Mouse (Mus musculus) limb, embryonic 14.5 days (tissue): ENCODE measurements around the gene Aqp9. TPM values are rescaled to one million over a fixed set of nuclear protein-coding genes. Genes with fewer than 3 reads are reported as not detected.

ENCODE experiments used
- ATAC-seq: fragments of 200-750 bp; cut with Nextera tagmentation; 2 replicates; pipeline ENCODE4 v1.8.0; 2017; ENCODE audit warnings: low read depth, moderate number of reproducible peaks, moderate TSS enrichment; ENCODE audit not compliant: low FRiP score
- DNase-seq: peaks from one replicate; pipeline ENCODE4 v3.0.0-alpha.2; 2015; ENCODE audit warnings: low spot score
- H3K27ac ChIP-seq: fragments of 300-500 bp; sonication (generic); replicated peaks from 2 replicates; pipeline ENCODE4 v1.5.1; 2014; ENCODE audit warnings: low read depth, mild to moderate bottlenecking, low read length, moderate library complexity, mixed read lengths
- H3K27me3 ChIP-seq: fragments of 300-500 bp; sonication (generic); 2 replicates; pipeline ENCODE4 v1.6.1; 2014; ENCODE audit warnings: low read length, mixed read lengths; ENCODE audit not compliant: control insufficient read depth, insufficient read depth
- H3K36me3 ChIP-seq: fragments of 300-500 bp; sonication (generic); 2 replicates; pipeline ENCODE4 v1.6.1; 2014; ENCODE audit warnings: mild to moderate bottlenecking, low read length, moderate library complexity, mixed read lengths; ENCODE audit not compliant: control insufficient read depth, insufficient read depth
- H3K4me1 ChIP-seq: fragments of 300-500 bp; sonication (generic); 2 replicates; pipeline ENCODE4 v1.6.1; 2014; ENCODE audit warnings: antibody characterized with exemption, low read length, mixed read lengths; ENCODE audit not compliant: control insufficient read depth, insufficient read depth
- H3K4me2 ChIP-seq: fragments of 300-500 bp; sonication (generic); replicated peaks from 2 replicates; pipeline ENCODE4 v1.6.1; 2014; ENCODE audit warnings: low read depth, mild to moderate bottlenecking, low read length, moderate library complexity; ENCODE audit not compliant: severe bottlenecking
- H3K4me3 ChIP-seq: fragments of 300-500 bp; sonication (generic); replicated peaks from 2 replicates; pipeline ENCODE4 v1.5.1; 2014; ENCODE audit warnings: low read length
- H3K9ac ChIP-seq: fragments of 300-500 bp; sonication (generic); 2 replicates; pipeline ENCODE4 v1.6.1; 2014; ENCODE audit warnings: mild to moderate bottlenecking, low read depth, low read length, moderate library complexity; ENCODE audit not compliant: severe bottlenecking
- H3K9me3 ChIP-seq: fragments of 300-500 bp; sonication (generic); 2 replicates; pipeline ENCODE4 v1.6.1; 2016; ENCODE audit warnings: low read length; ENCODE audit not compliant: control insufficient read depth
- POLR2A ChIP-seq: fragments of 200-500 bp; IDR thresholded peaks from 2 replicates; pipeline ENCODE4 v1.8.0; 2012; ENCODE audit warnings: inconsistent platforms, mild to moderate bottlenecking, moderate library complexity, borderline replicate concordance; ENCODE audit not compliant: insufficient read depth, insufficient read length; ENCODE audit errors: extremely low read depth
- WGBS: fragments of 180-500 bp; shearing (Covaris S2); extraction: QIAGEN DNeasy Blood & Tissue Kit; methylation state at CpG from one replicate; pipeline ENCODE4 v1.1.7; 2014; 5-methylcytosine and 5-hydroxymethylcytosine counted together
- polyA plus RNA-seq, 2 experiments: library from polyadenylated mRNA; depleted of rRNA in 1 of 2; stranded (reverse) in 1 of 2; unstranded in 1 of 2; fragments of >200 nt; fragmentation: Nextera tagmentation in 1 of 2; extraction: Ambion mirVana in 1 of 2; gene quantifications; 2 replicates each; pipeline versions ENCODE4 v1.2.1 to v1.2.3; 2012 to 2014

Aqp9 gene
- polyA plus RNA-seq, 2 experiments, result 0.49 to 1.1 TPM

DNA sequence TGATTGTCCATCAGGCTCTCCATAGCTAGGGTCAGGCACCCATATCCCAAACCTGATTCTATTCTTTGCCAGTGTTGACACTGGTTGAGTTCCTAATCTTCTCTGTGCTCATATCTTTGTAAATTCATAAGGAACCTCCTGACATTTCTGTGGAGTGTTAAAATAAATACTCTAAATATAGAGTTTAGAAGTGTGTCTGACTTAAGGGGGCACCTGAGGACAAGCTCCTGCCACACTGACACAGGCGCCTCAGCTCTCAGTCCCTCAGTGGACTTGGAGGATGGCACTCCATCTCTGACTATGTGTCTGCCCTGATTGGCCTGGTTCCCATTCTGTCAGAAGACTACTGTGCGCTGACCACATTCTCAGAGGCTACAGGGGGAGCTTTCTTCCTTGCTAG, 97.9 kb downstream of the Aqp9 start:
- Histone ChIP-seq H3K27ac (no peak overlapping the region), H3K36me3 (no peaks in the 10 kb centered on the region), H3K4me2 (no peak overlapping the region), H3K4me1 (no peaks in the 10 kb centered on the region), H3K9ac (no peak overlapping the region), H3K4me3 (no peak overlapping the region), H3K9me3 (no peaks in the 10 kb centered on the region), H3K27me3 (no peaks in the 10 kb centered on the region)
- no peak for TF ChIP-seq POLR2A
- ATAC-seq, result no peak
- 77% methylated on average over 2 of the region's 2 CpGs for WGBS
- DNase-seq, result no peak

DNA sequence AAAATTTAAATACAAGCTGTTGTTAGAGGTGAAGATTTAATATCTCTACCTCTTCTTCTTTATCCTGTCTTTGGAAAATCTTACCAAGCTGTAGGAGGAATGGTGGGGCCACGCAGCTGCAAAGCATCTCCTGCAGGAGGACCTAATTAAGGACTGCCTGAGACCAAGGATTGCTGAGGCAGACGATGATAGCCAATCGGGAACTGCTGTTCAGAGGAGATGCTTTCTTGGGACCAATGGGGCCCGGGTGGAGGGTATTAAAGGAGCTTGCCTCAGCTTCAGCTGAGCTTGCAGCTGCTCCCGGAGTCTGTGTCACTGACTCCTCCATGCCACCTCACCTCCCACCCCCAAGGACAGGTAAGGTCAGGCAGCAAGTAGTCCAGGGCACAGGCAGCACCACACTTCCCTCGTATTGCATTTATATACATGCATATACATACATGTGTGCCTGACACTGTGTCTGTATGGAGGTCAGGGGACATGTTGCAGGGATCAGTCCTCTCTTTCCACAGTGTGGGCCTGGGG, 99.6 kb downstream of the Aqp9 start:
- H3K4me2 ChIP-seq, result no peak overlapping the region
- DNase-seq (no peak), ATAC-seq (no peak)
- WGBS, result 21% methylated on average over 6 of the region's 6 CpGs
- no peak overlapping the region for H3K27ac ChIP-seq
- H3K36me3 ChIP-seq, result no peaks in the 10 kb centered on the region
- H3K4me3 ChIP-seq, result no peak overlapping the region
- no peaks in the 10 kb centered on the region for H3K9me3 ChIP-seq
- no peak for TF ChIP-seq POLR2A
- H3K27me3 ChIP-seq, result no peaks in the 10 kb centered on the region
- no peaks in the 10 kb centered on the region for H3K4me1 ChIP-seq
- no peak overlapping the region for H3K9ac ChIP-seq

DNA sequence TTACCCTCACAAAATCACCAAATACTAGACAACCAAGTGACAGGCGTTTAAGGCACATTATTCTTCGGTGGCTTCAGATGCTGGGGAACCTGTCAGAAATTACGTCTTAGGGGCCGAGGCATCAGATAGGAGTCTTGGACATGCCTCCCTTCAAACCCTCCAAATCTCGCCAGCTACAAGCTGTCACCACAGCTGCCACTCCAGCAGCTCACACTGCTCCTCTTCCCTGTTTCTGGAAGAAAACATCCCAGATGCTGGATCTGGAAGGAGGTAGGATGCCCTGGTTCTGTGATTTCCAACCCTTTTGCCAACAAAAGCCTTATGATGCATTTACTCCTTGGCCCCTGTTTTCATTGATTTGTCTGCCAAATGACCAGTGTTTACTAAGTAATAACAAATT, 101.3 kb downstream of the Aqp9 start:
- no peak overlapping the region for H3K27ac ChIP-seq
- no peaks in the 10 kb centered on the region for H3K36me3 ChIP-seq
- H3K9ac ChIP-seq, result no peak overlapping the region
- no peak overlapping the region for H3K4me2 ChIP-seq
- H3K9me3 ChIP-seq, result no peaks in the 10 kb centered on the region
- DNase-seq, result no peak
- ATAC-seq, result no peak
- no peaks in the 10 kb centered on the region for H3K4me1 ChIP-seq
- no peak overlapping the region for H3K4me3 ChIP-seq
- no peaks in the 10 kb centered on the region for H3K27me3 ChIP-seq
- TF ChIP-seq POLR2A, result no peak
- WGBS, result 78% methylated on average over 5 of the region's 5 CpGs

DNA sequence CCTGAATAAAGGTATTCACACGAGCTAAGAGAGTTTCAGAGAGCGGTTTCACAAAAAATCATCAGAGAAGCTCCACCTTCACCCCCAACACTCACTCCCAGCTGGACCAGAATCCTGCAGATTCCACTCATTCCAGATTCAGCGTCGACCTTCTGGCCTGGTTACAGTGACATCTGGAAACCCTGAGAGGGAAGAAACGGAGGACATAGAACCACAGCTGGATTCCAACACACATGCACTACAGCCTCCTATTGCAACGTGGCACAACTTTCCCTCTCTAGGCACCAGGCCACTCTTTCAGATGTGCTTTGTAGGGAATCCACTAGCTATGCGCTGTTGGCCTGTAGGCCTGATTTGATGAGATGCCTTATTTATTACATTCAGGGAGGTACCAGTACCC, 102.0 kb downstream of the Aqp9 start:
- 48% methylated on average over 7 of the region's 7 CpGs for WGBS
- H3K36me3 ChIP-seq, result no peaks in the 10 kb centered on the region

DNA sequence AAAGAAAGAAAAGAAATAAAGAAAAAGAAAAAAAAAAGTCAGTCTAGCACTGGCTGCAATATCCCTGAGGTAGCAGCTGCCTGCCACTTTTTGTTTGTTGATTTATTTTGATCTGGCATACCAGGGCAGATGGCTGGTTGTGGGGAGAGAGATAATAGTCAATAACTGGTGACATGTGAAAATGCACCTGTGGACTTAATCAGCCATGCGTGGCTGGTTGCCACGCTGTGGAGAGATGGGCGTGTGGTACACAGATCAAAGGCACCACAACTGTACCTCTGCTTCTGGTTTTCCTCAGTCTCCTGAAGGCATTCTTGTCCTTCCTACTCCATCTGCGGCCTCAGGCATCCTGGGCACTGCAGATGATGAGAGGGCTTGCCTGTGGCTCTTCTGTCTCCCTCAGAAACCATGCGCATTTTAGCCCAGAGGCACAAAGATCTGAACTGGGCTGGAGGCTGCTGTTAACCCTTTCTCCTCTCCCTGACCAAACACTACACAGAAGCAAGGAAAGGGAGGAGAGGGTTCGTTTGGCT, 103.1 kb downstream of the Aqp9 start:
- H3K9me3 ChIP-seq, result no peaks in the 10 kb centered on the region
- H3K4me2 ChIP-seq, result no peak overlapping the region
- ATAC-seq, result no peak
- no peak overlapping the region for H3K4me3 ChIP-seq
- H3K9ac ChIP-seq, result no peak overlapping the region
- no peak for DNase-seq
- H3K27ac ChIP-seq, result no peak overlapping the region
- H3K36me3 ChIP-seq, result no peaks in the 10 kb centered on the region
- WGBS, result 49% methylated on average over 6 of the region's 6 CpGs
- no peaks in the 10 kb centered on the region for H3K27me3 ChIP-seq
- no peak for TF ChIP-seq POLR2A
- H3K4me1 ChIP-seq, result no peaks in the 10 kb centered on the region

More for the DNA sequence above, 102.0 kb downstream of the Aqp9 start:
- DNase-seq (peak; percentile 42), ATAC-seq (no peak)
- H3K4me3 ChIP-seq, result no peak overlapping the region
- H3K27me3 ChIP-seq, result no peaks in the 10 kb centered on the region
- H3K27ac ChIP-seq, result no peak overlapping the region
- H3K4me1 ChIP-seq, result no peaks in the 10 kb centered on the region
- TF ChIP-seq POLR2A, result no peak
- H3K9ac ChIP-seq, result no peak overlapping the region
- no peaks in the 10 kb centered on the region for H3K9me3 ChIP-seq
- H3K4me2 ChIP-seq, result no peak overlapping the region
